In genomic region chr10:24926962-24927720, GRCm38 (mm10) we compare ENCODE assay signal across 8 mouse cellular contexts. TPM values are rescaled to one million over a fixed set of nuclear protein-coding genes. Genes with fewer than 3 reads are reported as not detected.
A peak's percentile ranks its signal among the peaks of the same experiment; 100 is the strongest.
DNase-seq lines count a peak whose midpoint lies in the region; ATAC-seq and TF ChIP-seq lines count a peak whose summit lies in the region.

Gene Arg1, minus strand, starts transcription at chr10:24927484.

- peak within 1 kb of the TSS; percentile 40 for H3K4me2 ChIP-seq in kidney, embryonic 16.5 days (replicated peaks; ENCODE audit: low read depth, low read length)
- H3K4me2 ChIP-seq in intestine, embryonic 15.5 days (replicated peaks) = peak within 1 kb of the TSS; percentile 48
- peak within 1 kb of the TSS; percentile 32 for H3K4me2 ChIP-seq in neural tube, embryonic 12.5 days (replicated peaks)

- H3K4me3 ChIP-seq in kidney, embryonic 16.5 days (ENCODE audit: low read length) = peak within 1 kb of the TSS; percentile 18; the same call in 1 of the 2 replicates
- no peak within 1 kb of the TSS for H3K4me3 ChIP-seq in intestine, embryonic 15.5 days (replicated peaks)
- H3K4me3 ChIP-seq in neural tube, embryonic 12.5 days = no peak within 1 kb of the TSS
- no peak within 1 kb of the TSS for H3K4me3 ChIP-seq in layer of hippocampus, adult 2 months

- no peak for DNase-seq in kidney, adult 18-20 months
- DNase-seq in embryo, embryonic 11.5 days (ENCODE audit: low read depth, low spot score) = peak; percentile 48
- DNase-seq in ovary, postnatal 10 days (ENCODE audit: low spot score) = no peak
- DNase-seq in gastrocnemius, adult 18-20 months (ENCODE audit: low spot score) = no peak
- DNase-seq in layer of hippocampus, adult 2 months (ENCODE audit: low spot score in 2 of 2) = no peak

- peaks cover 20% of the 10 kb centered on the region for H3K4me1 ChIP-seq in kidney, embryonic 16.5 days (ENCODE audit: insufficient read depth, low read length)
- peaks cover 4% of the 10 kb centered on the region; the same call in 1 of the 2 replicates for H3K4me1 ChIP-seq in intestine, embryonic 15.5 days (replicated peaks)
- H3K4me1 ChIP-seq in neural tube, embryonic 12.5 days = peaks cover 18% of the 10 kb centered on the region

- H3K27ac ChIP-seq in kidney, embryonic 16.5 days (ENCODE audit: low read length) = no peak within 1 kb of the TSS
- 0 out of 2 replicates have a peak within 1 kb of the TSS, but pooled peaks have one; percentile 17 for H3K27ac ChIP-seq in intestine, embryonic 15.5 days
- no peak within 1 kb of the TSS for H3K27ac ChIP-seq in neural tube, embryonic 12.5 days
- H3K27ac ChIP-seq in layer of hippocampus, adult 2 months = no peak within 1 kb of the TSS

- 0 out of 2 replicates have a peak within 1 kb of the TSS, but pooled peaks have one; percentile 11 for H3K9ac ChIP-seq in kidney, embryonic 16.5 days (replicated peaks; ENCODE audit: low read length)
- no peak within 1 kb of the TSS for H3K9ac ChIP-seq in intestine, embryonic 15.5 days
- no peak within 1 kb of the TSS for H3K9ac ChIP-seq in neural tube, embryonic 12.5 days

- H3K9me3 ChIP-seq in kidney, embryonic 16.5 days (ENCODE audit: low read length) = no peaks in the 10 kb centered on the region
- H3K9me3 ChIP-seq in intestine, embryonic 15.5 days = no peaks in the 10 kb centered on the region
- no peaks in the 10 kb centered on the region for H3K9me3 ChIP-seq in neural tube, embryonic 12.5 days

- peak; percentile 39; the same call in 1 of the 2 replicates for ATAC-seq in kidney, embryonic 16.5 days (ENCODE audit: low FRiP score, low TSS enrichment)
- peak; percentile 78 for ATAC-seq in intestine, embryonic 15.5 days
- ATAC-seq in neural tube, embryonic 12.5 days (ENCODE audit: low FRiP score, low read depth) = peak; percentile 64; the same call in 1 of the 2 replicates

- WGBS in kidney, embryonic 16.5 days = 19% methylated on average over 14 of the region's 14 CpGs
- WGBS in intestine, embryonic 15.5 days = 19% methylated on average over 14 of the region's 14 CpGs
- 36% methylated on average over 14 of the region's 14 CpGs for WGBS in neural tube, embryonic 12.5 days

- H3K27me3 ChIP-seq in kidney, embryonic 16.5 days (ENCODE audit: insufficient read depth, low read length) = no peaks in the 10 kb centered on the region
- H3K27me3 ChIP-seq in intestine, embryonic 15.5 days (replicated peaks) = no peaks in the 10 kb centered on the region
- no peaks in the 10 kb centered on the region for H3K27me3 ChIP-seq in neural tube, embryonic 12.5 days (replicated peaks)

- no peak for TF ChIP-seq CTCF in layer of hippocampus, adult 2 months (conservative IDR thresholded peaks at IDR 0.05)

- H3K36me3 ChIP-seq in kidney, embryonic 16.5 days (ENCODE audit: insufficient read depth, low read length) = no peaks in the 10 kb centered on the region
- H3K36me3 ChIP-seq in intestine, embryonic 15.5 days = no peaks in the 10 kb centered on the region
- H3K36me3 ChIP-seq in neural tube, embryonic 12.5 days = no peaks in the 10 kb centered on the region

RNA-seq across cellular contexts. Expression of gene Arg1, which starts in this region (rescaled TPM):
- 2.2 and 3.1 TPM in 2 replicates for polyA plus RNA-seq in kidney, embryonic 16.5 days (2015; fragmentation: Nextera tagmentation; extraction: Ambion mirVana)
- 4.9 and 5.0 TPM in 2 replicates for polyA plus RNA-seq in intestine, embryonic 15.5 days (2015; fragmentation: Nextera tagmentation; extraction: Ambion mirVana)
- polyA plus RNA-seq in neural tube, embryonic 12.5 days (2016; fragmentation: Nextera tagmentation; extraction: Ambion mirVana) = 8.6 and 9.2 TPM in 2 replicates
- total RNA-seq in gastrocnemius, adult 18-20 months (2021) = not detected
- under 1 TPM in 1 of 2 experiments, not detected in 1; 0.25 TPM for total RNA-seq in layer of hippocampus, adult 2 months (2021)
